28 mouse cellular contexts compared by ENCODE assay signal in genomic region chr19:10037534-10037933, GRCm38 (mm10). TPM values are rescaled to one million over a fixed set of nuclear protein-coding genes. Genes with fewer than 3 reads are reported as not detected.
DNase-seq lines count a peak whose midpoint lies in the region; ATAC-seq and TF ChIP-seq lines count a peak whose summit lies in the region.
"Had no signal": no experiment of that assay in that cellular context is flagged by ENCODE, and none has a peak within 500 bp of the region (broad histone marks: within the 10 kb centered on the region; RNA-seq: fewer than 3 reads in every experiment).

No protein-coding gene starts in this region.

- TF ChIP-seq CTCF in kidney, adult 2 months (conservative IDR thresholded peaks at IDR 0.05; ENCODE audit: insufficient read depth, insufficient read length, low read depth, low read length) = no peak

- ATAC-seq in kidney, embryonic 14.5 days (ENCODE audit: low FRiP score, low TSS enrichment) = no peak
- ATAC-seq: CD4-positive, CD25-positive, alpha-beta regulatory T cell, adult 4 months; forebrain, embryonic 15.5 days; hindbrain, postnatal 0 days; intestine, embryonic 15.5 days had no signal

- peak; percentile 74 for DNase-seq in kidney, adult 2 months
- DNase-seq in adipocyte (ENCODE audit: low spot score) = peak; percentile 45
- peak; percentile 78 for DNase-seq in kidney, adult 9 months
- DNase-seq in kidney, postnatal 36 days = peak; percentile 63 to 65
- no peak for DNase-seq in hindbrain, embryonic 10.5 days (ENCODE audit: low spot score)
- DNase-seq in adrenal gland, postnatal 10 days = no peak
- DNase-seq: adrenal gland, adult 2 months; cerebellum, adult 8-10 months; cerebellum, postnatal 36 days; gastrocnemius, postnatal 25 days; heart, adult 11 months; liver; lung, postnatal 14 days; midbrain, embryonic 14.5 days; right cerebral cortex, postnatal 4 days; thymus, postnatal 4 days had no signal

- H3K4me1 ChIP-seq in kidney, adult 2 months (ENCODE audit: control insufficient read depth, insufficient read depth, low read length) = peaks cover 29% of the 10 kb centered on the region; the same call in 1 of the 2 replicates
- H3K4me1 ChIP-seq in kidney, embryonic 14.5 days (ENCODE audit: control insufficient read depth, insufficient read depth, low read length) = peaks cover 22% of the 10 kb centered on the region
- H3K4me1 ChIP-seq in hindbrain, embryonic 10.5 days (replicated peaks) = peaks cover 32% of the 10 kb centered on the region

- no peak overlapping the region for H3K4me3 ChIP-seq in kidney, adult 2 months (ENCODE audit: insufficient read depth, low read depth, low read length)
- no peak overlapping the region for H3K4me3 ChIP-seq in kidney, embryonic 14.5 days (ENCODE audit: low read length)
- no peak overlapping the region for H3K4me3 ChIP-seq in hindbrain, embryonic 10.5 days
- H3K4me3 ChIP-seq: embryonic facial prominence, embryonic 12.5 days; forebrain, embryonic 10.5 days; forebrain, embryonic 15.5 days; heart, embryonic 10.5 days; heart, embryonic 15.5 days; hindbrain, embryonic 12.5 days; intestine, embryonic 15.5 days had no signal

- WGBS in kidney, adult 2 months = 23% methylated on average over 2 of the region's 2 CpGs
- 57% methylated on average over 2 of the region's 2 CpGs for WGBS in kidney, embryonic 14.5 days
- WGBS in hindbrain, embryonic 10.5 days = 77% methylated on average over 2 of the region's 2 CpGs

- no peaks in the 10 kb centered on the region for H3K36me3 ChIP-seq in kidney, adult 2 months (ENCODE audit: control insufficient read depth, insufficient read depth, low read length)
- H3K36me3 ChIP-seq in kidney, embryonic 14.5 days (ENCODE audit: control insufficient read depth, insufficient read depth, low read length) = no peaks in the 10 kb centered on the region
- H3K36me3 ChIP-seq in hindbrain, embryonic 10.5 days = no peaks in the 10 kb centered on the region
- H3K36me3 ChIP-seq: forebrain, embryonic 10.5 days; forebrain, embryonic 15.5 days; hindbrain, embryonic 12.5 days; intestine, embryonic 15.5 days had no signal

- H3K4me2 ChIP-seq in kidney, embryonic 14.5 days (replicated peaks; ENCODE audit: low read depth, low read length) = no peak overlapping the region
- H3K4me2 ChIP-seq: embryonic facial prominence, embryonic 12.5 days; forebrain, embryonic 15.5 days; heart, embryonic 15.5 days; hindbrain, embryonic 12.5 days; intestine, embryonic 15.5 days had no signal

- TF ChIP-seq POLR2A in kidney, adult 2 months (IDR thresholded peaks at IDR 0.05; ENCODE audit: low read depth, low read length) = no peak

- no peaks in the 10 kb centered on the region for H3K9me3 ChIP-seq in kidney, embryonic 14.5 days (ENCODE audit: control insufficient read depth, low read length)
- no peaks in the 10 kb centered on the region for H3K9me3 ChIP-seq in hindbrain, embryonic 10.5 days
- H3K9me3 ChIP-seq: embryonic facial prominence, embryonic 12.5 days; forebrain, embryonic 10.5 days; forebrain, embryonic 15.5 days; heart, embryonic 10.5 days; heart, embryonic 15.5 days; hindbrain, embryonic 12.5 days; intestine, embryonic 15.5 days had no signal

- H3K27ac ChIP-seq in kidney, adult 2 months (ENCODE audit: insufficient read depth, low read depth, low read length) = no peak overlapping the region; the same call in 1 of the 2 replicates
- no peak overlapping the region for H3K27ac ChIP-seq in kidney, embryonic 14.5 days (ENCODE audit: low read depth, low read length)
- no peak overlapping the region for H3K27ac ChIP-seq in hindbrain, embryonic 10.5 days
- H3K27ac ChIP-seq: embryonic facial prominence, embryonic 12.5 days; forebrain, embryonic 10.5 days; forebrain, embryonic 15.5 days; heart, embryonic 10.5 days; hindbrain, embryonic 12.5 days; hindbrain, postnatal 0 days; intestine, embryonic 15.5 days; liver, embryonic 14.5 days had no signal

- H3K9ac ChIP-seq in kidney, embryonic 14.5 days (ENCODE audit: low read depth, low read length) = no peak overlapping the region
- H3K9ac ChIP-seq: embryonic facial prominence, embryonic 12.5 days; forebrain, embryonic 15.5 days; heart, embryonic 15.5 days; hindbrain, embryonic 12.5 days; intestine, embryonic 15.5 days; liver, embryonic 14.5 days had no signal

- no peaks in the 10 kb centered on the region for H3K27me3 ChIP-seq in kidney, adult 2 months (replicated peaks; ENCODE audit: control insufficient read depth, insufficient read depth, low read length)
- H3K27me3 ChIP-seq in kidney, embryonic 14.5 days (ENCODE audit: control insufficient read depth, insufficient read depth, low read length) = no peaks in the 10 kb centered on the region
- peaks cover 31% of the 10 kb centered on the region for H3K27me3 ChIP-seq in hindbrain, embryonic 10.5 days (ENCODE audit: insufficient read depth, poor library complexity, severe bottlenecking)
- H3K27me3 ChIP-seq: embryonic facial prominence, embryonic 12.5 days; forebrain, embryonic 15.5 days; heart, embryonic 15.5 days; intestine, embryonic 15.5 days had no signal

RNA-seq across cellular contexts. Expression of gene Fads3, which starts 3.8 kb away (rescaled TPM):
- polyA plus RNA-seq in kidney, adult 2 months (2012; rRNA removed) = 382 and 459 TPM in 2 replicates
- 8.3 and 10.4 TPM in 2 replicates for polyA plus RNA-seq in kidney, embryonic 14.5 days (2014; fragmentation: Nextera tagmentation; extraction: Ambion mirVana)
- 6.7 and 8.1 TPM in 2 replicates for polyA plus RNA-seq in hindbrain, embryonic 10.5 days (2016; fragmentation: Nextera tagmentation; extraction: Ambion mirVana)
- 10 to 100 TPM; 11.1 to 14.7 TPM for total RNA-seq in adrenal gland, postnatal 10 days (2021)
- total RNA-seq: monocyte, adult 5-6 weeks had no signal
- polyA plus RNA-seq: CD4-positive, CD25-positive, alpha-beta regulatory T cell, adult 4 months had no signal

RNA-seq across cellular contexts. Expression of gene Rab3il1, which starts 36.1 kb away (rescaled TPM):
- polyA plus RNA-seq in kidney, adult 2 months (2012; rRNA removed) = 66.0 and 90.9 TPM in 2 replicates
- 20.3 and 26.2 TPM in 2 replicates for polyA plus RNA-seq in kidney, embryonic 14.5 days (2014; fragmentation: Nextera tagmentation; extraction: Ambion mirVana)
- polyA plus RNA-seq in hindbrain, embryonic 10.5 days (2016; fragmentation: Nextera tagmentation; extraction: Ambion mirVana) = 39.7 and 39.8 TPM in 2 replicates
- total RNA-seq in adrenal gland, postnatal 10 days (2021) = 10 to 100 TPM in 1 of 2 experiments, 1 to 10 TPM in 1; 10.0 to 15.0 TPM
- polyA plus RNA-seq: CD4-positive, CD25-positive, alpha-beta regulatory T cell, adult 4 months had no signal

RNA-seq across cellular contexts. Expression of gene Best1, which starts 36.1 kb away (rescaled TPM):
- 0.33 and 0.38 TPM in 2 replicates for polyA plus RNA-seq in kidney, adult 2 months (2012; rRNA removed)
- 1.1 and 1.2 TPM in 2 replicates for polyA plus RNA-seq in kidney, embryonic 14.5 days (2014; fragmentation: Nextera tagmentation; extraction: Ambion mirVana)
- 1.8 TPM in 2 replicates for polyA plus RNA-seq in hindbrain, embryonic 10.5 days (2016; fragmentation: Nextera tagmentation; extraction: Ambion mirVana)
- under 1 TPM; 0.39 to 0.45 TPM for total RNA-seq in adrenal gland, postnatal 10 days (2021)
- total RNA-seq: monocyte, adult 5-6 weeks had no signal

RNA-seq across cellular contexts. Expression of gene Fth1, which starts 57.1 kb away (rescaled TPM):
- 8,110 and 8,726 TPM in 2 replicates for polyA plus RNA-seq in kidney, adult 2 months (2012; rRNA removed)
- 1,412 and 1,461 TPM in 2 replicates for polyA plus RNA-seq in kidney, embryonic 14.5 days (2014; fragmentation: Nextera tagmentation; extraction: Ambion mirVana)
- 1,451 and 1,593 TPM in 2 replicates for polyA plus RNA-seq in hindbrain, embryonic 10.5 days (2016; fragmentation: Nextera tagmentation; extraction: Ambion mirVana)
- total RNA-seq in adrenal gland, postnatal 10 days (2021) = 1,000 to 10,000 TPM; 2,032 to 2,040 TPM

Comparison
In these comparisons a context has a peak if more than half of its experiments do, and no peak if none do; other contexts are left out.
1. RNA of gene Fads3, which starts 3.8 kb away (polyA plus RNA-seq): 382 to 459 TPM in kidney, adult 2 months; 8.3 to 10.4 TPM in kidney, embryonic 14.5 days and 6.7 to 8.1 TPM in hindbrain, embryonic 10.5 days; every median in the first group is over 10 times any median in the second.
2. DNase-seq: peak in kidney, adult 2 months (single experiment), adipocyte (single experiment), kidney, adult 9 months (single experiment) and kidney, postnatal 36 days (2 of 2); none in hindbrain, embryonic 10.5 days (single experiment) and adrenal gland, postnatal 10 days (single experiment).